Mouse (Mus musculus) kidney, embryonic 14.5 days (tissue): ENCODE measurements around the gene Golga4. TPM values are rescaled to one million over a fixed set of nuclear protein-coding genes. Genes with fewer than 3 reads are reported as not detected.

Experiments used
- ATAC-seq: fragments of 200-750 bp; cut with Nextera tagmentation; 2 replicates; pipeline ENCODE4 v1.8.0; 2017; ENCODE audit warnings: moderate number of reproducible peaks, mild to moderate bottlenecking, moderate TSS enrichment, moderate library complexity; ENCODE audit not compliant: low FRiP score, low TSS enrichment
- H3K27ac ChIP-seq: fragments of 300-500 bp; sonication (generic); 2 replicates; pipeline ENCODE4 v1.5.1; 2014; ENCODE audit warnings: low read depth, mild to moderate bottlenecking, low read length, moderate library complexity, mixed read lengths
- H3K27me3 ChIP-seq: fragments of 300-500 bp; sonication (generic); 2 replicates; pipeline ENCODE4 v1.6.1; 2014; ENCODE audit warnings: mild to moderate bottlenecking, low read length; ENCODE audit not compliant: control insufficient read depth, insufficient read depth
- H3K36me3 ChIP-seq: fragments of 300-500 bp; sonication (generic); 2 replicates; pipeline ENCODE4 v1.6.1; 2014; ENCODE audit warnings: low read length, mixed read lengths; ENCODE audit not compliant: control insufficient read depth, insufficient read depth
- H3K4me1 ChIP-seq: fragments of 300-500 bp; sonication (generic); 2 replicates; pipeline ENCODE4 v1.6.1; 2014; ENCODE audit warnings: low read length, mixed read lengths; ENCODE audit not compliant: control insufficient read depth, insufficient read depth
- H3K4me2 ChIP-seq: fragments of 300-500 bp; sonication (generic); replicated peaks from 2 replicates; pipeline ENCODE4 v1.6.1; 2014; ENCODE audit warnings: low read depth, mild to moderate bottlenecking, low read length
- H3K4me3 ChIP-seq: fragments of 300-500 bp; sonication (generic); 2 replicates; pipeline ENCODE4 v1.5.1; 2014; ENCODE audit warnings: mild to moderate bottlenecking, low read length
- H3K9ac ChIP-seq: fragments of 300-500 bp; sonication (generic); 2 replicates; pipeline ENCODE4 v1.6.1; 2014; ENCODE audit warnings: low read depth, mild to moderate bottlenecking, low read length, moderate library complexity
- H3K9me3 ChIP-seq: fragments of 300-500 bp; sonication (generic); 2 replicates; pipeline ENCODE4 v1.6.1; 2016; ENCODE audit warnings: low read length; ENCODE audit not compliant: control insufficient read depth
- WGBS: fragments of 180-500 bp; shearing (Covaris S2); extraction: QIAGEN DNeasy Blood & Tissue Kit; methylation state at CpG from one replicate; pipeline ENCODE4 v1.1.7; 2014; 5-methylcytosine and 5-hydroxymethylcytosine counted together
- polyA plus RNA-seq: library from polyadenylated mRNA; unstranded; fragments of >200 nt; fragmentation: Nextera tagmentation; extraction: Ambion mirVana; gene quantifications from 2 replicates; pipeline ENCODE4 v1.2.1, GENCODE M21; 2014

Gene Golga4
- polyA plus RNA-seq, 1 experiment from 2014 or later, result 70.7 TPM

DNA sequence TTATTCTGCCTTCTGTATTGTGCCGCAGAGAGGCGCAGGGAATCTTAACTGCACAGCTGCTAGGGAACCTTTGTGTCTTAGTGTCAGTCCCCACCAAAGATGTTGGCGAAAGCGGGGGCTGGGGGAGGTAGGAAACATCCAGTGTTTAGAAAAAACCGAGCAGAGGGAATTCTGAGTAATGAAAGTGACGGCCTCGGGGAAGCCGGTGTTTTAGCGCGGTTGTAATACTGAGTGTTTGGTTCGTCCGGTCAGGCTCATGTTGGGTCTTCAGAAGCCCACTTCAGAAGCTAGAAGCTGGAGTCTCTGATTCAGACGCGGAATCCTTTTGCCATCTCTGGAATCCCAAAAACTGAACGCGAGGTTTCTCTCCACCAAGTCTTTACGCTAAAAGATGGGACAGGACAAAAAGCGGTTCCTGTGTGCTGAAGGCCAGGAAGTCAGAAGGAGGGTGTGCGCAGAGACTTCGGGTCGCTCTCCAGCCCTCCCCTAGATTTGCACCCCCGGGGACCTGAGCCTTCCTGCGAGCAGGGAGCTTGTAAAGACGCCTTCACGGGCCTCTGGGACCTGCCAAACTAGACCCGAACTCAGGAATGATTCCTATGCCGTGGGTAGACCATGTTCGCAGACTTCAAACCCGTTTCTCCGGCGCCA lies 28.7 kb upstream of the Golga4 start:
- H3K4me2 ChIP-seq, result peak overlapping the region; percentile 24; the same call in 1 of the 2 replicates
- no peak overlapping the region for H3K9ac ChIP-seq
- H3K27ac ChIP-seq, result no peak overlapping the region
- H3K9me3 ChIP-seq, result no peaks in the 10 kb centered on the region
- peaks cover 87% of the 10 kb centered on the region for H3K27me3 ChIP-seq
- no peak for ATAC-seq
- H3K4me3 ChIP-seq, result peak overlapping the region; percentile 40; the same call in 1 of the 2 replicates
- H3K4me1 ChIP-seq, result peaks cover 10% of the 10 kb centered on the region; the same call in 1 of the 2 replicates
- H3K36me3 ChIP-seq, result no peaks in the 10 kb centered on the region
- 1% methylated on average over 31 of the region's 31 CpGs for WGBS

DNA sequence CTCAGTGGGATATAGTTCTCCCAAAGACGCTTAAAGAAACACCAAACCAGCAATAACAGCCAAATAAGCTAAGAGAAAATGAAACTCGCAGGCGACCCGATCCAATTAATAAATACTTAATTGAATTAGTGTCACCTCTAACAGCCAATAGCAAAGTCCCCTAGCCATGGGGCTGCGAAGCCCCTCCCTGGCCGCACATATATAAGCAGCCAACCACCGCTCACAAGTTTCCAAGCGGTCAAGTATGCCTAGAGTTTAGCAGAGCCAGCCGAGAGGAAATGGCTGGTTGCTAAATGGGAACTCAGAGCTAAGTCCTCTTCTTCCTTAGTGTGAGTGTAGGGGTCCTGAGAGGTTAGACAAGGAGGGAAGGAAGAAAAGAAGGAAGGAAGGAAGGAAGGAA lies 28.1 kb upstream of the Golga4 start, which contains the start of gene Eomes:
TSS of gene Eomes (plus strand) at position 252 of the 400 bp plus-strand sequence.
- peak within 1 kb of the TSS; percentile 31; the same call in 1 of the 2 replicates for H3K9ac ChIP-seq
- H3K27me3 ChIP-seq, result peaks cover 85% of the 10 kb centered on the region
- H3K4me2 ChIP-seq, result peak within 1 kb of the TSS; percentile 70
- ATAC-seq, result no peak
- no peaks in the 10 kb centered on the region for H3K9me3 ChIP-seq
- no peaks in the 10 kb centered on the region for H3K36me3 ChIP-seq
- H3K4me1 ChIP-seq, result peaks cover 10% of the 10 kb centered on the region; the same call in 1 of the 2 replicates
- 2% methylated on average over 9 of the region's 9 CpGs for WGBS
- peak within 1 kb of the TSS; percentile 40 for H3K4me3 ChIP-seq
- no peak within 1 kb of the TSS for H3K27ac ChIP-seq

DNA sequence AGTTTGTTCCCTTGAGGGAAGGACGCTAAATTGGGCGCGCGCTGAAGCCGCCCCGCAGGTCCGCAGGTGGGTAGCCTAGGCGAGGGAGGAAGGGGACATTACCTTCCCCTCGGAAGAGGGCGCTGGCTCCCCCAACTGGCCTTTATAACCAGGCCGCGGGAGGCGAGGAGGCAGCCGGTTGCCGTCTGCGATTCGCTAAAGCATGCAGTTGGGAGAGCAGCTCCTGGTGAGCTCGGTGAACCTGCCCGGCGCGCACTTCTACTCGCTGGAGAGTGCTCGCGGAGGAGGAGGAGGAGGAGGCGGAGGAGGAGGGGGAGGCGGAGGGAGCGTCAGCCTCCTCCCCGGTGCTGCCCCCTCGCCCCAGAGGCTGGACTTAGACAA lies 27.6 kb upstream of the Golga4 start:
- Histone ChIP-seq H3K4me1 (peaks cover 10% of the 10 kb centered on the region; the same call in 1 of the 2 replicates), H3K27me3 (peaks cover 87% of the 10 kb centered on the region), H3K9me3 (no peaks in the 10 kb centered on the region), H3K36me3 (no peaks in the 10 kb centered on the region), H3K27ac (no peak overlapping the region), H3K4me3 (peak overlapping the region; percentile 40), H3K4me2 (peak overlapping the region; percentile 70), H3K9ac (peak overlapping the region; percentile 31; the same call in 1 of the 2 replicates)
- WGBS, result 1% methylated on average over 26 of the region's 29 CpGs
- peak; percentile 78 for ATAC-seq

DNA sequence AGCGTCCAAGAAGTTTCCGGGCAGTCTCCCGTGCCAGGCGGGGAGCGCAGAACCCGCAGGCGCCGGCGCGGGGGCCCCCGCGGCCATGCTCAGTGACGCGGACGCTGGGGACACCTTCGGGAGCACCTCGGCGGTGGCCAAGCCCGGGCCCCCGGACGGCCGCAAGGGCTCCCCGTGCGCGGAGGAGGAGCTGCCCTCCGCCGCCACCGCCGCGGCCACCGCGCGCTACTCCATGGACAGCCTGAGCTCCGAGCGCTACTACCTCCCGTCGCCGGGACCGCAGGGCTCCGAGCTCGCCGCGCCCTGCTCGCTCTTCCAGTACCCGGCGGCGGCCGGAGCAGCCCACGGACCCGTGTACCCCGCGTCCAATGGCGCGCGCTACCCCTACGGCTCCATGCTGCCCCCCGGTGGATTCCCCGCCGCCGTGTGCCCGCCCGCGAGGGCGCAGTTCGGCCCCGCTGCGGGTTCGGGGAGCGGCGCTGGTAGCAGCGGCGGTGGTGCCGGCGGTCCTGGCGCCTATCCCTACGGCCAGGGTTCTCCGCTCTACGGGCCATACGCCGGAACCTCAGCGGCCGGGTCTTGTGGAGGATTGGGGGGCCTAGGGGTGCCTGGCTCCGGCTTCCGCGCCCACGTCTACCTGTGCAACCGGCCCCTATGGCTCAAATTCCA lies 27.1 kb upstream of the Golga4 start:
- peak; percentile 83 for ATAC-seq
- WGBS, result under 1% methylated on average over 56 of the region's 87 CpGs
- H3K4me1 ChIP-seq, result peaks cover 10% of the 10 kb centered on the region; the same call in 1 of the 2 replicates
- H3K4me2 ChIP-seq, result peak overlapping the region; percentile 70
- H3K4me3 ChIP-seq, result peak overlapping the region; percentile 40
- no peak overlapping the region for H3K27ac ChIP-seq
- no peaks in the 10 kb centered on the region for H3K36me3 ChIP-seq
- no peaks in the 10 kb centered on the region for H3K9me3 ChIP-seq
- peak overlapping the region; percentile 31; the same call in 1 of the 2 replicates for H3K9ac ChIP-seq
- H3K27me3 ChIP-seq, result peaks cover 92% of the 10 kb centered on the region

DNA sequence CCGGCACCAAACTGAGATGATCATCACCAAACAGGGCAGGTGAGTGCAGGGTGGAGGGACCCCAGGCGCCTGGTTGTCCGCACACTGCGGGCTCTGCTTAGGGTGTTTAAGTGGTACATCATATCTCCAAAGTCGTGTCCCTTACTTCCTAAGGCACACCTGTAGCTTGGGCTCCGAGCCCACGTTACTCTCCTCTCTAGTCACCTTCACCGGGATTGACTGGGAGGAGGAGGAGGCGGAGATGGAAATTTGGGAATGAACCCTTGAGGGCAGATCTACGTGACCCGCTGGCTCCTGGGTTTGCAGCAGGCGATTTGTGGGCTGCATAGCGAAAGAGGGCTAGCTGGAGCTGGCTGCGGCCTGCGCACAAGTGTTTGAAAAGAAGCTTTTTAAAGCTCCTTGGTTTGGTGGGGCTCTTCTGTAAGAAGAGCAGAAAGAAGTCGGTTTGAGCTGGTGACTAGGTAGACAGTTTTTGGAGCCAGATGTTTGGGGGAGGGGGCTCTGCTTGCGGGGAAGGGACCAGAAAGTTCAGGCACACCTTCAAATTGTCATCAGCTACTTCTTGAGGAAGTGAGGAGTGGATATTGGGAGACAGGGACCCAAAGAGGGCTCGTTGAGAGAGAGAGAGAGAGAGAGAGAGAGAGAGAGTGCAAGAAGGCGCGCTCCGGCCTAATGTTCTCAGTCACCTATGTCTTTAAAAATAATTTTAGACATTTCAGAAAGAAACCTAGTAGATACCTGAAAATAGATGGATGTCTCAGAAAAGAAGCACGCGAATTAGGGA lies 26.4 kb upstream of the Golga4 start:
- no peak overlapping the region for H3K9ac ChIP-seq
- WGBS, result 3% methylated on average over 23 of the region's 23 CpGs
- no peaks in the 10 kb centered on the region for H3K36me3 ChIP-seq
- H3K4me3 ChIP-seq, result peak overlapping the region; percentile 40
- no peak overlapping the region for H3K27ac ChIP-seq
- H3K9me3 ChIP-seq, result no peaks in the 10 kb centered on the region
- no peak overlapping the region for H3K4me2 ChIP-seq
- ATAC-seq, result no peak
- H3K4me1 ChIP-seq, result peaks cover 10% of the 10 kb centered on the region; the same call in 1 of the 2 replicates
- peaks cover 94% of the 10 kb centered on the region for H3K27me3 ChIP-seq

DNA sequence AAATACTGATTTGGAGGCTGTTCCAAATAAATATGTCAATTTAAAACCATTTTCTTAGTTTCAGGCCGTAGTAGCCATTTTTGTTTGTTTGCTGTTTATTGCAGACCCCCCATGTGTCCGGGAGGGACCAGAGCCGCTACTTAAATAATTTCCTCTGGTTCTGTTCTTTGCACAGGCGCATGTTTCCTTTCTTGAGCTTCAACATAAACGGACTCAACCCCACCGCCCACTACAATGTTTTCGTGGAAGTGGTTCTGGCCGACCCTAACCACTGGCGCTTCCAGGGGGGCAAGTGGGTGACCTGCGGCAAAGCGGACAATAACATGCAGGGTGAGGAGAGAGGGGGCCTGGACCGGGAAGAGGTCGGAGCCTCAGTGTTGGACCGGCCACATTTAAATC lies 25.8 kb upstream of the Golga4 start:
- Histone ChIP-seq H3K36me3 (no peaks in the 10 kb centered on the region), H3K27ac (no peak overlapping the region), H3K4me3 (no peak overlapping the region), H3K4me2 (no peak overlapping the region), H3K9ac (no peak overlapping the region), H3K27me3 (peaks cover 94% of the 10 kb centered on the region), H3K4me1 (peaks cover 10% of the 10 kb centered on the region; the same call in 1 of the 2 replicates), H3K9me3 (no peaks in the 10 kb centered on the region)
- no peak for ATAC-seq
- 3% methylated on average over 14 of the region's 14 CpGs for WGBS

DNA sequence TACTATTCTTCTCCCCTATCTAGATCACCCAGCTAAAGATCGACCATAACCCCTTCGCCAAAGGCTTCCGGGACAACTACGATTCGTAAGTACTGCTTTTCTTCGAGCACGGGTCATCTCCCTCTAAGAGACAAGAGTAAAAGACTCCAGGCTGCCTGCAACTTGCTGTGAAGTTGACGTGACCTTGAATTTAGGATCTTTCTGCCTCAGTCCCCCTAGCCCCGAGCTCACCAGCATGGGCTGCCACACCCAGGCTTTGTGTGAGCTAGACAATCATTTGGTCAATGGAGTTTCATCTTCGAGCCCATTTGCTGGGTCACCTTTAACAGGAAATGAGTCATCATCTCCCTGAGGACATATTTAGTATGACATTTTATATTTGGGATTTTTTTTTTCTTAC lies 23.9 kb upstream of the Golga4 start:
- H3K36me3 ChIP-seq, result no peaks in the 10 kb centered on the region
- H3K4me3 ChIP-seq, result no peak overlapping the region
- H3K27me3 ChIP-seq, result peaks cover 97% of the 10 kb centered on the region
- peaks cover 10% of the 10 kb centered on the region; the same call in 1 of the 2 replicates for H3K4me1 ChIP-seq
- 79% methylated on average over 10 of the region's 10 CpGs for WGBS
- no peaks in the 10 kb centered on the region for H3K9me3 ChIP-seq
- no peak overlapping the region for H3K27ac ChIP-seq
- ATAC-seq, result no peak
- H3K9ac ChIP-seq, result no peak overlapping the region
- H3K4me2 ChIP-seq, result no peak overlapping the region

DNA sequence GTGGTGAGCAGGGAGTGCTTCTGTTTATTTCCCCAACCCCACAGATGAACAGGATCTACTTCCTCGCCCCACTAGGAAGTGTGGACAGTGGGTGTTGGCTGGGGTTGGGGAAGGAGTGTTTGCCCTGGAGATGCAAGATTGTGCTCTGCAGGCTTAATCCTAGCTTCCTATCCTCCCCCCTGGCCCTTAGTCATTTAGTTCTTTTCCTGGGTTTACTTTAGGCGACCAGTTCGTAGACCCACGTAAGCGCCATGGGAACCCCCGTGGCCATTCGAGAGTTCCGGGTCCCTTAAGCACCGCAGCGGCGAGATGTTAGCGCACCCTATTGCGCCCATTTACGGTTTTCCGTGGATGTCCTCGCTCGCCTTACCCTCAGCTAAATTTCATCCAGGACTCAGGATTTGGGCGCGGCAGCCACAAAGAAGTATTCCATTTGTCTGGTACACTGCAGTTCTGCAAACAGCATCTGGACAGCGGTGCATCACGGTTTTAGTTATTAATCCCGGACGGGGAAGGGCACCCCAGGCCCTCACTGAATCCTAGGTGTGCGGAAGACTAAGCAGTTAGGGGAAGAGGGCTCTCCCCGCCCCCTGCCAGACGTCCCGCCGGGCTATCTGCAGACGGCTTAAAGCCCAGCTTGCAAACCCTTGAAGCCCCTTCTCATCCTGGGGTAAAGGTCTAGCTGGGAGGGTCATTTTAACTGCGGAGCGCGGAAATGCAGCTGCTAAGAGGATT lies 19.5 kb upstream of the Golga4 start:
- no peaks in the 10 kb centered on the region for H3K36me3 ChIP-seq
- H3K9ac ChIP-seq, result no peak overlapping the region
- 0 out of 2 replicates have a peak, but pooled peaks cover 4% of the 10 kb centered on the region for H3K4me1 ChIP-seq
- ATAC-seq, result no peak
- no peaks in the 10 kb centered on the region for H3K9me3 ChIP-seq
- no peak overlapping the region for H3K4me2 ChIP-seq
- 1% methylated on average over 32 of the region's 32 CpGs for WGBS
- H3K4me3 ChIP-seq, result no peak overlapping the region
- H3K27ac ChIP-seq, result no peak overlapping the region
- peaks cover 68% of the 10 kb centered on the region for H3K27me3 ChIP-seq
